Mouse (Mus musculus) bone marrow, adult 2 months (tissue): ENCODE data around the gene Dennd2c.

Experiments used
- CTCF ChIP-seq: fragments of 200-500 bp; IDR thresholded peaks from 2 replicates; pipeline ENCODE4 v1.5.1; 2011; ENCODE audit warnings: low read length, control low read depth; ENCODE audit not compliant: control insufficient read depth, insufficient read depth
- POLR2A ChIP-seq: fragments of 200-500 bp; IDR thresholded peaks from 2 replicates; pipeline ENCODE4 v1.6.1; 2011; ENCODE audit warnings: low read depth, mild to moderate bottlenecking, control low read depth, low read length, borderline replicate concordance; ENCODE audit not compliant: control insufficient read depth

DNA sequence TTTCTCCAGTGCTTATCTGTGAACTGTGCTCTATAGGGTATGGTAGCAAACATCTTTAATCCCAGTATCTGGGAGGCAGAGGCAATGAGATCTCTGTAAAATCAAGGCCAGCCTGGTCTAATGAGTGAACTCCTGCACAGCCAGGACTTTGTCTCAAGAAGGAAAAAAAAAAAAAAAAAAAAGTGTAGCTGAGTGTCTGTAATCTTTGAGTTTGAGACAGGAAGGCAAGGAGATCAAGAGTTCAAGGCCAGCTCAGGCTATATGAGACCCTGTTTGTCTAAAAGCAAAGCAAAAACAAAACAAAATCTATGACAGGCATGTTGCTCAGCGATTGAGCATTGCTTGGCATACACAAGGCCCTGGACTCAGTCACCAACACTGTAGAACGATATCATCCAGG lies 105.8 kb downstream of the Dennd2c start:
- TF ChIP-seq POLR2A (no peak), CTCF (no peak)
